Mouse (Mus musculus): ENCODE data around the gene Gal3st3. TPM values are rescaled to one million over a fixed set of nuclear protein-coding genes. Genes with fewer than 3 reads are reported as not detected.

The Gal3st3 gene
- polyA plus RNA-seq, 1 experiment from 2014 or later, result 1.6 TPM

DNA sequence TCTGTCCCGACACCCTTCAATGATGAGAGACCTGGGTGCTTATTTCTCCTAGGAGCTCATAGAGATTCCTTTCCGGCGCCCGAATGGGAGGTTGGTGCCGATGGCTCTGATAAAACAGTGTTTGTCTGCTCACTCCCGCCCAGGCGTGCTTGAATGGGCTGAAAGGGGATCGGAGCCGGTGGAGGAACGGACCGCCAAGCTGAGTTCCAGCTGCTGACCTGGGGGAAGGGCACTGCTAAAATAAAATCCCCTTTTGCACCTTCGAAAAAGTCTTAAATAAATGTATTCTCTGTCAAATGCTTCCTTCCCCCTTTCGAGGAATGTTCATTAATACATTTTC is 2.4 kb upstream of the Gal3st3 start:
- H3K27me3 ChIP-seq (replicated peaks; ENCODE audit: control insufficient read depth, insufficient read depth, low read length), result 0 out of 2 replicates have a peak, but pooled peaks cover 4% of the 10 kb centered on the region
- no peaks in the 10 kb centered on the region for H3K9me3 ChIP-seq (ENCODE audit: control insufficient read depth, low read length)
- H3K27ac ChIP-seq (ENCODE audit: low read depth, low read length), result peak overlapping the region; percentile 73
- 3% methylated on average over 13 of the region's 13 CpGs for WGBS
- peak overlapping the region; percentile 70 for H3K9ac ChIP-seq (ENCODE audit: low read depth, low read length)
- H3K4me3 ChIP-seq (ENCODE audit: low read depth, low read length), result peak overlapping the region; percentile 97
- peaks cover 15% of the 10 kb centered on the region for H3K36me3 ChIP-seq (ENCODE audit: control insufficient read depth, insufficient read depth, low read length)
- peaks cover 18% of the 10 kb centered on the region for H3K4me1 ChIP-seq (replicated peaks; ENCODE audit: control insufficient read depth, insufficient read depth, low read length)
- ATAC-seq (replicated peaks; ENCODE audit: low FRiP score), result peak; percentile 64
- DNase-seq (ENCODE audit: low spot score), result no peak
- H3K4me2 ChIP-seq, result peak overlapping the region; percentile 81

DNA sequence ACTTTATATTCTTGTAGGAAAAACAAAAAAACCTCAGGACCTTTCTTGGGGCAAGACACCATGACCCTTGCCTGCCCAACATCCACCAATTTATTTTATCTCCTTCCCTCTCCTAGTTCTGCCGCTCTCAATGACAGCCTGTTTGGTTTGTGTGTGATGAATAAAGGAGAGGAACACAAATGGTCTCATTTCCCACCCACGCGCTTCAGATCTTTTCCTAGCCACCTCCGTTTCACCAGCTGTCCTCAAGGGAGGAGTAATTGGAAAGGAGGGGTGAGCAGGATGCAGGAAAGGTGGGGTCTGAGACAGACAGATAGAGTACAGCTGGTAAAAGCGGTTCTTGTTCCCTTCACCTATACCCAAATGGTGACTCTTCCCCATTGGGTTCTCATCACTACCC is 1.5 kb upstream of the Gal3st3 start:
- Histone ChIP-seq H3K4me3 (ENCODE audit: low read depth, low read length) (no peak overlapping the region), H3K9ac (ENCODE audit: low read depth, low read length) (no peak overlapping the region), H3K4me1 (replicated peaks; ENCODE audit: control insufficient read depth, insufficient read depth, low read length) (peaks cover 18% of the 10 kb centered on the region), H3K9me3 (ENCODE audit: control insufficient read depth, low read length) (no peaks in the 10 kb centered on the region), H3K4me2 (peak overlapping the region; percentile 81), H3K36me3 (ENCODE audit: control insufficient read depth, insufficient read depth, low read length) (peaks cover 15% of the 10 kb centered on the region), H3K27ac (ENCODE audit: low read depth, low read length) (no peak overlapping the region), H3K27me3 (replicated peaks; ENCODE audit: control insufficient read depth, insufficient read depth, low read length) (0 out of 2 replicates have a peak, but pooled peaks cover 4% of the 10 kb centered on the region)
- ATAC-seq (replicated peaks; ENCODE audit: low FRiP score), result no peak
- DNase-seq (ENCODE audit: low spot score), result no peak
- WGBS, result 68% methylated on average over 5 of the region's 5 CpGs

DNA sequence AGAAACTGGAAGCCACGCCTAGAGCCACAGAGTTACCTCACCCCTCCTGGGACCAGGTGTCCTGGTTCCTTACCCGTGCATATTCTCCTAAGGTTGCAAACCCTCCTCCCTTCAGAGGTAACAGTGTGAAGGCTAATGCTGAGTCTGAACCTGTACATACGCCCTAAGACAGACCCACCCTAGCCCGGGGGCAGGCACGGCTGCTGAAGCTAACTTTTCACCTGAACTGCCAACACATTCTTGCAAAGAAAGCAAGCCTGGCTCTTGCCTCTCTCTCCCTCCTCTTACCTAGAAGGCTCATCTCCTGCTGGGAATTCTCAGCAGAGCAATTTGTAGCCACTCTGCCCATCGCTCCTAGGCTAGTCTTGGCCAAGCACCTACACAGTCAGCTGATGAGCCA is 2.5 kb downstream of the Gal3st3 start:
- DNase-seq (ENCODE audit: low spot score), result no peak
- H3K4me1 ChIP-seq (replicated peaks; ENCODE audit: control insufficient read depth, insufficient read depth, low read length), result peaks cover 12% of the 10 kb centered on the region
- no peaks in the 10 kb centered on the region for H3K36me3 ChIP-seq (ENCODE audit: control insufficient read depth, insufficient read depth, low read length)
- H3K9me3 ChIP-seq (ENCODE audit: control insufficient read depth, low read length), result no peaks in the 10 kb centered on the region
- no peak overlapping the region for H3K9ac ChIP-seq (ENCODE audit: low read depth, low read length)
- H3K4me2 ChIP-seq, result no peak overlapping the region
- no peak for ATAC-seq (replicated peaks; ENCODE audit: low FRiP score)
- H3K27me3 ChIP-seq (replicated peaks; ENCODE audit: control insufficient read depth, insufficient read depth, low read length), result 0 out of 2 replicates have a peak, but pooled peaks cover 4% of the 10 kb centered on the region
- no peak overlapping the region for H3K4me3 ChIP-seq (ENCODE audit: low read depth, low read length)
- WGBS, result 67% methylated on average over 6 of the region's 6 CpGs
- H3K27ac ChIP-seq (ENCODE audit: low read depth, low read length), result no peak overlapping the region

DNA sequence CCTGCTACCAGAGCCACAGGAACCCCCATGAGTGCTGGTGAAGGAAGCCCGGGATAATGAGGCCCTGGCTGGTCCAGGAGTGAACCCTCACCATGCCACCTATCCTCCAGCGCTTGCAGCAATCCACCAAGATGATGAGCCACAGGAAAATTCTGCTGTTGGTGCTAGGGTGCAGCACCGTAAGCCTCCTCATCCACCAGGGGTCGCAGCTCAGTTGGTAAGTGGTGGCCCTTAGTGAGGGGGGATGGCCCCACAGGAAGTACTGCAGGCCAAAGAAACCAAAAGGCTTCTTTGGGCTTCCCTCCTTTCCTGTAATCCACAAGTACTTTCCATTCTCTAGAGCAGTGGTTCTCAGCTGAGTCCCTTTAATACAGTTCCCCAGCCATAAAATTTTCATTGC is 4.3 kb downstream of the Gal3st3 start:
- Histone ChIP-seq H3K27me3 (replicated peaks; ENCODE audit: control insufficient read depth, insufficient read depth, low read length) (peaks cover 13% of the 10 kb centered on the region), H3K36me3 (ENCODE audit: control insufficient read depth, insufficient read depth, low read length) (no peaks in the 10 kb centered on the region), H3K4me1 (replicated peaks; ENCODE audit: control insufficient read depth, insufficient read depth, low read length) (peaks cover 10% of the 10 kb centered on the region; the same call in 1 of the 2 replicates), H3K4me2 (no peak overlapping the region), H3K9me3 (ENCODE audit: control insufficient read depth, low read length) (no peaks in the 10 kb centered on the region), H3K9ac (ENCODE audit: low read depth, low read length) (no peak overlapping the region), H3K4me3 (ENCODE audit: low read depth, low read length) (no peak overlapping the region), H3K27ac (ENCODE audit: low read depth, low read length) (no peak overlapping the region)
- ATAC-seq (replicated peaks; ENCODE audit: low FRiP score) (no peak), DNase-seq (ENCODE audit: low spot score) (no peak)
- WGBS, result 14% methylated on average over 4 of the region's 4 CpGs

DNA sequence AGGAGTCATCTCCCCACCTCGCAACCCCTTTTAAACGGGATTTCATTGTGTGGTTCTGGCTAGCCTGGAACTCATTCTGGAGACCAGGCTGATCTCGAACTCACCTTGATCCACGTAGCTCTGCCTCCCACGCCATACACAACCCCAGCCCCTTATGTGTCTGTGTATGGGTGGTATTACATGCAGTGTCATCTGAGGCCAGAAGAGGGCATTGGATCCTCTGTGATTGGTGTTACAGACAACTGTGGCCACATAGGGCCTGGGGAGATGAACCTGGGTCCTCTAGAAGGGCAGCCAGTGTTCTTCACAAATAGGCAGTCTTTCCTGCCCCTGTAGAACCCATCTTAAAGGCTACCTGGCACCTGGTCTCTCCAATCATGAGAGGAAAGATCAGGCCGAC is 8.1 kb downstream of the Gal3st3 start:
- no peak overlapping the region for H3K27ac ChIP-seq (ENCODE audit: low read depth, low read length)
- H3K9ac ChIP-seq (ENCODE audit: low read depth, low read length), result no peak overlapping the region
- H3K36me3 ChIP-seq (ENCODE audit: control insufficient read depth, insufficient read depth, low read length), result no peaks in the 10 kb centered on the region
- no peak for ATAC-seq (replicated peaks; ENCODE audit: low FRiP score)
- 0 out of 2 replicates have a peak, but pooled peaks cover 5% of the 10 kb centered on the region for H3K4me1 ChIP-seq (replicated peaks; ENCODE audit: control insufficient read depth, insufficient read depth, low read length)
- no peak overlapping the region for H3K4me3 ChIP-seq (ENCODE audit: low read depth, low read length)
- H3K9me3 ChIP-seq (ENCODE audit: control insufficient read depth, low read length), result no peaks in the 10 kb centered on the region
- WGBS, result 67% methylated on average over 6 of the region's 6 CpGs
- no peak overlapping the region for H3K4me2 ChIP-seq
- peaks cover 17% of the 10 kb centered on the region for H3K27me3 ChIP-seq (replicated peaks; ENCODE audit: control insufficient read depth, insufficient read depth, low read length)
- no peak for DNase-seq (ENCODE audit: low spot score)

DNA sequence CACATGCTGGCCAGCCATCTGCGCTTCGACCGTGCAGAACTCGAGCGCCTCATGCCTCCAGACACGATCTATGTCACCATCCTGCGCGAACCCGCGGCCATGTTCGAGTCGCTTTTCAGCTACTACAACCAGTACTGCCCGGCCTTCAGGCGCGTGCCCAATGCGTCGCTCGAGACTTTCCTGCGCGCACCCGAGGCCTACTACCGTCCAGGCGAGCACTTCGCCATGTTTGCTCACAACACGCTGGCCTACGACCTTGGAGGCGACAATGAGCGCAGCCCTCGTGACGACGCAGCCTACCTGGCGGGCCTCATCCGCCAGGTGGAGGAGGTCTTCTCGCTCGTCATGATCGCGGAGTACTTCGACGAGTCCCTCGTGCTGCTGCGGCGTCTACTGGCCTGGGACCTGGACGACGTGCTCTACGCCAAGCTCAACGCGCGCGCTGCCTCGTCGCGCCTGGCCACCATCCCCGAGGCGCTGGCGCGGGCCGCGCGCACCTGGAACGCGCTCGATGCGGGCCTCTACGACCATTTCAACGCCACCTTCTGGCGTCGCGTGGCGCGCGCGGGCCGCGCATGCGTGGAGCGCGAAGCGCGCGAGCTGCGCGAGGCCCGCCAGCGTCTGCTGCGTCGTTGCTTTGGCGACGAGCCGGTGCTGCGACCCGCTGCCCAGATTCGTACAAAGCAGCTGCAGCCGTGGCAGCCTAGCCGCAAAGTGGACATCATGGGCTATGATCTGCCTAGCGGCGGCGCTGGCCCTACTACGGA is 9.0 kb downstream of the Gal3st3 start:
- WGBS, result 29% methylated on average over 95 of the region's 98 CpGs
- H3K4me1 ChIP-seq (replicated peaks; ENCODE audit: control insufficient read depth, insufficient read depth, low read length), result 0 out of 2 replicates have a peak, but pooled peaks cover 5% of the 10 kb centered on the region
- H3K27me3 ChIP-seq (replicated peaks; ENCODE audit: control insufficient read depth, insufficient read depth, low read length), result peaks cover 17% of the 10 kb centered on the region
- H3K9me3 ChIP-seq (ENCODE audit: control insufficient read depth, low read length), result no peaks in the 10 kb centered on the region
- no peak for ATAC-seq (replicated peaks; ENCODE audit: low FRiP score)
- no peak overlapping the region for H3K27ac ChIP-seq (ENCODE audit: low read depth, low read length)
- H3K4me3 ChIP-seq (ENCODE audit: low read depth, low read length), result peak overlapping the region; percentile 32
- H3K36me3 ChIP-seq (ENCODE audit: control insufficient read depth, insufficient read depth, low read length), result no peaks in the 10 kb centered on the region
- no peak overlapping the region for H3K9ac ChIP-seq (ENCODE audit: low read depth, low read length)
- DNase-seq (ENCODE audit: low spot score), result no peak
- H3K4me2 ChIP-seq, result peak overlapping the region; percentile 62

DNA sequence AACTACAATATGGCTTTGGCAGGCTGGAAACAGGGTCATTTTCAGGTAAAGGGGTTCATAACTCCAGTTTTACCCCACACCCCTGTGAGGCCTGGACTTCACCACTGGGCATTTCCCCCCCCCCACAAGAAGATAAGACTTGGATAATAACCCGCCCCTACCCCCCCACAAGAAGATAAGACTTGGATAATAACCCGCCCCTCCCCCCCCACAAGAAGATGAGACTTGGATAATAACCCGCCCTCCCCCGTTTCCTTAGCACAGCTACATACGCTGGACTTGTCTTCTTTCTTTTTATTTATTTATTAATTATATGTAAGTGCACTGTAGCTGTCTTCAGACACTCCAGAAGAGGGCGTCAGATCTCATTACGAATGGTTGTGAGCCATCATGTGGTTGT is 10.9 kb downstream of the Gal3st3 start:
- Histone ChIP-seq H3K4me1 (replicated peaks; ENCODE audit: control insufficient read depth, insufficient read depth, low read length) (0 out of 2 replicates have a peak, but pooled peaks cover 5% of the 10 kb centered on the region), H3K27me3 (replicated peaks; ENCODE audit: control insufficient read depth, insufficient read depth, low read length) (peaks cover 17% of the 10 kb centered on the region), H3K36me3 (ENCODE audit: control insufficient read depth, insufficient read depth, low read length) (no peaks in the 10 kb centered on the region), H3K27ac (ENCODE audit: low read depth, low read length) (no peak overlapping the region), H3K9me3 (ENCODE audit: control insufficient read depth, low read length) (no peaks in the 10 kb centered on the region), H3K4me3 (ENCODE audit: low read depth, low read length) (no peak overlapping the region), H3K9ac (ENCODE audit: low read depth, low read length) (no peak overlapping the region), H3K4me2 (no peak overlapping the region)
- ATAC-seq (replicated peaks; ENCODE audit: low FRiP score) (no peak), DNase-seq (ENCODE audit: low spot score) (no peak)
- WGBS, result 76% methylated on average over 7 of the region's 7 CpGs

DNA sequence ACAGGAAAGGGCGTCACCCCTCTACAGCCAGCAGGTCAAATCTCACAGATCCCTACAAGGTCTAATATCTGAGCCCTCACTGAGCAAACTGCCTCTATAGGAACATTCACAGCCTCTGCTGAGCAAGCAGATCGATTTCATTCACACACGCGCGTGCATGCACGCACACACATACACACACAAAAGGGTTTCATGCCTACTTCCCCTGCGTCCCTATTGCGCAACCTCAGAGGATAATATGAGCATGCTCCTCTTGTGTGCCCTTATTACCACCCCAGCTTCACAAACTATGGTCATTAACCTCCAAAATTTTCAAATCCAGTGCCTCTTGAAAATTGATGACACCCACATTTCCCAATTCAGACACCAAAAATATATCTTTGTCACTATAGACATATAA is 15.1 kb downstream of the Gal3st3 start:
- no peak overlapping the region for H3K27ac ChIP-seq (ENCODE audit: low read depth, low read length)
- DNase-seq (ENCODE audit: low spot score) (no peak), ATAC-seq (replicated peaks; ENCODE audit: low FRiP score) (no peak)
- WGBS, result 85% methylated on average over 8 of the region's 8 CpGs
- H3K4me2 ChIP-seq, result no peak overlapping the region
- H3K4me3 ChIP-seq (ENCODE audit: low read depth, low read length), result no peak overlapping the region
- no peaks in the 10 kb centered on the region for H3K9me3 ChIP-seq (ENCODE audit: control insufficient read depth, low read length)
- no peak overlapping the region for H3K9ac ChIP-seq (ENCODE audit: low read depth, low read length)
- H3K4me1 ChIP-seq (replicated peaks; ENCODE audit: control insufficient read depth, insufficient read depth, low read length), result no peaks in the 10 kb centered on the region
- no peaks in the 10 kb centered on the region for H3K36me3 ChIP-seq (ENCODE audit: control insufficient read depth, insufficient read depth, low read length)
- no peaks in the 10 kb centered on the region; the same call in 1 of the 2 replicates for H3K27me3 ChIP-seq (replicated peaks; ENCODE audit: control insufficient read depth, insufficient read depth, low read length)

DNA sequence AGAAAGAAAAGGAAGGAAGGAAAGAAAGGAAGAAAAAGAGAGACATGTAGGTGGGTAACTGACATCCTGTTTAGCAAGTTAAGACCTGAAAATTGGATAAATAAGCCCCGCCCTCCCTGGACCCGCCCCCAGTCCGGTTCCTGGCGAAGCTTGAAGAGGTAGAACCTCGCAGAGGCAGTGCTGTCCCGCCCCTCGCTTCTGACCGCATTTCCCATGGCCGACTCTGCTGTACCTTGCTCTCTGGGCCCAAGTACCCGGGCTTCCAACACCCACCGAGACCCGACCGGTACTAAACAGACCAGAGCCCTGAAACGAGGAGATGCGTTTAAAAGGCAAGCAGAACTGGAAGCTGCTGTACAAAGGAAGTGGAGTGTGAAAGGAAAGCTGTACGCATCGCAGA is 25.7 kb downstream of the Gal3st3 start:
- Histone ChIP-seq H3K4me3 (ENCODE audit: low read depth, low read length) (no peak overlapping the region), H3K27me3 (replicated peaks; ENCODE audit: control insufficient read depth, insufficient read depth, low read length) (no peaks in the 10 kb centered on the region), H3K27ac (ENCODE audit: low read depth, low read length) (no peak overlapping the region), H3K4me2 (no peak overlapping the region), H3K9ac (ENCODE audit: low read depth, low read length) (no peak overlapping the region), H3K36me3 (ENCODE audit: control insufficient read depth, insufficient read depth, low read length) (no peaks in the 10 kb centered on the region), H3K4me1 (replicated peaks; ENCODE audit: control insufficient read depth, insufficient read depth, low read length) (no peaks in the 10 kb centered on the region), H3K9me3 (ENCODE audit: control insufficient read depth, low read length) (no peaks in the 10 kb centered on the region)
- 45% methylated on average over 17 of the region's 17 CpGs for WGBS
- no peak for ATAC-seq (replicated peaks; ENCODE audit: low FRiP score)
- DNase-seq (ENCODE audit: low spot score), result no peak

Measured in liver, embryonic 11.5 days (tissue).